Mouse (Mus musculus) frontal cortex, postnatal 10 days (tissue): ENCODE measurements at regions not wholly inside any gene's neighbourhood (a gene's known extent, or its start where the extent isn't known, plus 50 kb on each side); places are given as distances from the start of the nearest gene placed in this dataset.

Experiments used
- DNase-seq, 2 experiments: peaks; one replicate each; pipeline ENCODE4 v3.0.0; 2022; ENCODE audit warnings: low spot score in 2 of 2, mixed read lengths in 1 of 2

- no peak for DNase-seq
These were observed 86.1 kb downstream of the Fam114a2 start for GRCm38 (mm10) chr11:57432299-57432698.

GRCm38 (mm10) chr11:57431886-57432285 is 86.5 kb downstream of the Fam114a2 start:
- no peak for DNase-seq

- DNase-seq = no peak
These were observed 92.2 kb downstream of the Fam114a2 start for GRCm38 (mm10) chr11:57426046-57426805.

- no peak for DNase-seq
These were observed 99.0 kb downstream of the Fam114a2 start for GRCm38 (mm10) chr11:57419416-57419815.

- DNase-seq = no peak
These were observed 102.4 kb downstream of the Fam114a2 start for GRCm38 (mm10) chr11:57416011-57416410.

- DNase-seq = no peak
These were observed 103.2 kb downstream of the Fam114a2 start for GRCm38 (mm10) chr11:57415167-57415566.

- no peak for DNase-seq
These were observed 103.7 kb downstream of the Fam114a2 start for GRCm38 (mm10) chr11:57414697-57415096.

GRCm38 (mm10) chr11:57413271-57413670 is 105.1 kb downstream of the Fam114a2 start:
- DNase-seq = no peak

- DNase-seq = peak; percentile 31 to 51
These were observed 105.7 kb downstream of the Fam114a2 start for GRCm38 (mm10) chr11:57412766-57413165.

GRCm38 (mm10) chr11:57404172-57404571 is 114.2 kb downstream of the Fam114a2 start:
- no peak for DNase-seq

GRCm38 (mm10) chr11:57401610-57402009 is 116.8 kb downstream of the Fam114a2 start:
- DNase-seq = no peak

- no peak for DNase-seq
These were observed 119.1 kb downstream of the Fam114a2 start for GRCm38 (mm10) chr11:57399366-57399765.

- DNase-seq = no peak
These were observed 122.0 kb downstream of the Fam114a2 start for GRCm38 (mm10) chr11:57396429-57396828.

GRCm38 (mm10) chr11:57390826-57391225 is 127.6 kb downstream of the Fam114a2 start:
- DNase-seq = no peak
